Mouse (Mus musculus): ENCODE results near the gene Fbxo3. TPM values are rescaled to one million over a fixed set of nuclear protein-coding genes. Genes with fewer than 3 reads are reported as not detected.

The Fbxo3 gene
- polyA plus RNA-seq, 1 experiment from 2014 or later = 64.3 TPM

Other genes with a start within 250 kb of the Fbxo3 start
- 472 and 511 TPM in 2 replicates for gene Caprin1, start 230.1 kb upstream of the Fbxo3 start, polyA plus RNA-seq (2015; fragmentation: Nextera tagmentation; extraction: Ambion mirVana)
- 19.8 and 20.0 TPM in 2 replicates for gene Lmo2, start 69.7 kb upstream of the Fbxo3 start, polyA plus RNA-seq (2015; fragmentation: Nextera tagmentation; extraction: Ambion mirVana)
- gene 4931422A03Rik, start 640 bp downstream of the Fbxo3 start, polyA plus RNA-seq (2015; fragmentation: Nextera tagmentation; extraction: Ambion mirVana) = 2.2 and 3.2 TPM in 2 replicates
- gene Gm10912, start 38.1 kb downstream of the Fbxo3 start, polyA plus RNA-seq (2015; fragmentation: Nextera tagmentation; extraction: Ambion mirVana) = not detected in 2 replicates
- not detected in 2 replicates for gene Gm10799, start 40.8 kb downstream of the Fbxo3 start, polyA plus RNA-seq (2015; fragmentation: Nextera tagmentation; extraction: Ambion mirVana)
- 1.1 and 2.1 TPM in 2 replicates for gene Cd59b, start 42.1 kb downstream of the Fbxo3 start, polyA plus RNA-seq (2015; fragmentation: Nextera tagmentation; extraction: Ambion mirVana)
- gene Cd59a, start 68.1 kb downstream of the Fbxo3 start, polyA plus RNA-seq (2015; fragmentation: Nextera tagmentation; extraction: Ambion mirVana) = 5.5 and 6.3 TPM in 2 replicates
- gene A930018P22Rik, start 95.0 kb downstream of the Fbxo3 start, polyA plus RNA-seq (2015; fragmentation: Nextera tagmentation; extraction: Ambion mirVana) = not detected in 2 replicates